Mouse (Mus musculus) frontal cortex, postnatal 25 days (tissue): ENCODE measurements around the gene Epb41l5.

Experiments used
- DNase-seq, 2 experiments: peaks; one replicate each; pipeline ENCODE4 v3.0.0; 2022; ENCODE audit warnings: low spot score in 2 of 2

Epb41l5 gene

GRCm38 (mm10) chr1:119596954-119597480 lies 51.8 kb downstream of the Epb41l5 start:
- DNase-seq = no peak

GRCm38 (mm10) chr1:119590041-119590440 lies 58.8 kb downstream of the Epb41l5 start:
- DNase-seq = no peak

GRCm38 (mm10) chr1:119584974-119585373 lies 63.8 kb downstream of the Epb41l5 start:
- no peak for DNase-seq

- no peak for DNase-seq
Measured at GRCm38 (mm10) chr1:119570134-119570533, 78.7 kb downstream of the Epb41l5 start.

GRCm38 (mm10) chr1:119565531-119565930 lies 83.3 kb downstream of the Epb41l5 start:
- no peak for DNase-seq

GRCm38 (mm10) chr1:119557641-119558395 lies 91.0 kb downstream of the Epb41l5 start:
- DNase-seq = no peak

GRCm38 (mm10) chr1:119555651-119556050 lies 93.1 kb downstream of the Epb41l5 start:
- no peak for DNase-seq

- no peak for DNase-seq
Measured at GRCm38 (mm10) chr1:119551651-119552050, 97.1 kb downstream of the Epb41l5 start.

GRCm38 (mm10) chr1:119550064-119550463 lies 98.7 kb downstream of the Epb41l5 start:
- DNase-seq = no peak

GRCm38 (mm10) chr1:119549327-119549689 lies 99.5 kb downstream of the Epb41l5 start:
- DNase-seq = no peak

GRCm38 (mm10) chr1:119548668-119549326 lies 100.0 kb downstream of the Epb41l5 start:
- DNase-seq = peak; percentile 54 to 77

- DNase-seq = no peak
Measured at GRCm38 (mm10) chr1:119546490-119546889, 102.3 kb downstream of the Epb41l5 start.

GRCm38 (mm10) chr1:119545671-119546070 lies 103.1 kb downstream of the Epb41l5 start:
- no peak for DNase-seq

- DNase-seq = no peak
Measured at GRCm38 (mm10) chr1:119545164-119545563, 103.6 kb downstream of the Epb41l5 start.

GRCm38 (mm10) chr1:119544611-119545155 lies 104.1 kb downstream of the Epb41l5 start:
- no peak for DNase-seq

- no peak for DNase-seq
Measured at GRCm38 (mm10) chr1:119543316-119543715, 105.5 kb downstream of the Epb41l5 start.

GRCm38 (mm10) chr1:119541570-119541969 lies 107.2 kb downstream of the Epb41l5 start:
- no peak for DNase-seq

GRCm38 (mm10) chr1:119540836-119541557 lies 107.8 kb downstream of the Epb41l5 start:
- DNase-seq = no peak

GRCm38 (mm10) chr1:119539252-119539651 lies 109.5 kb downstream of the Epb41l5 start:
- DNase-seq = no peak

- DNase-seq = no peak
Measured at GRCm38 (mm10) chr1:119537651-119538050, 111.1 kb downstream of the Epb41l5 start.

- DNase-seq = no peak
Measured at GRCm38 (mm10) chr1:119536122-119536521, 112.7 kb downstream of the Epb41l5 start.

- no peak for DNase-seq
Measured at GRCm38 (mm10) chr1:119534341-119534740, 114.5 kb downstream of the Epb41l5 start.
